Mouse (Mus musculus) thymus, adult 18-20 months (tissue): ENCODE measurements around the gene Snw1.

ENCODE experiments used
- DNase-seq, 2 experiments: peaks; one replicate each; pipeline ENCODE4 v3.0.0; 2022; ENCODE audit warnings: mixed read lengths in 2 of 2

The Snw1 gene

DNA sequence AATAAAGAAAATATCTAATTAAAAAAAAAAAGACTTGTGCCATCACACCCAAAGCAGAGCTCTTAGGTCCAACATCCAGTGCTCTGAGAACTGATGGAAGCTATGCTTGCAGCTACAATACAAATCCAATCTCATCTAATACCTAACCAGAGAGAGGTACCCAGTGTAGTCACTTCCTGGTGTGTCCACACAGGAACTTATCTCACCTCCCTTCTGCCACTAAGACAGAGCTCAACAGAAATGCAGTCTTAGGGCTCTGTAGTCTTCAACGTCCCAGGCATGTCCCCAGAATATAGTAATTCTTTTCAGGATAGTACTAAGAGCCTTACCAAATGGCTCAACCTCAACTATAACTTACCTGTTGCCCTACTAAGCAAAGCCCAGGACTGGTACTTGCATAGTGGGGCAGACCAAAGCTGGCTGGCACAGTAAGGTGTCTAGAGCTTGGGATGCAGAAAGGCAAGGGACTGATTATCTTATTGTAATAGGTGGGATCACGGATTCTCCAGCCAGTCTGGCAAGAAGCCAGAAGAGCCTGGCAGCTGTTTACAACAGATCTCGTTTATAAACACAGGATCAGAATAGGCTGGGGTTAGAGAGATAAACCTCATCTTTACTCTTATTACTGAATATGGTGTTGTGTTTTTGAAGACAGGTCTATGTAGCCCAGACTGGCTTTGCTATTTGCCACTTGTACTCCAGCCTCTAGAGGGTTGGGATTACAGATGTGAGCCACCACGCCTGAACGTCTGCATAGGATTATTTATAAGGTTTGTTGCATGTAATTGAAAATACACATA, 50.2 kb downstream of the Snw1 start:
- DNase-seq = no peak

DNA sequence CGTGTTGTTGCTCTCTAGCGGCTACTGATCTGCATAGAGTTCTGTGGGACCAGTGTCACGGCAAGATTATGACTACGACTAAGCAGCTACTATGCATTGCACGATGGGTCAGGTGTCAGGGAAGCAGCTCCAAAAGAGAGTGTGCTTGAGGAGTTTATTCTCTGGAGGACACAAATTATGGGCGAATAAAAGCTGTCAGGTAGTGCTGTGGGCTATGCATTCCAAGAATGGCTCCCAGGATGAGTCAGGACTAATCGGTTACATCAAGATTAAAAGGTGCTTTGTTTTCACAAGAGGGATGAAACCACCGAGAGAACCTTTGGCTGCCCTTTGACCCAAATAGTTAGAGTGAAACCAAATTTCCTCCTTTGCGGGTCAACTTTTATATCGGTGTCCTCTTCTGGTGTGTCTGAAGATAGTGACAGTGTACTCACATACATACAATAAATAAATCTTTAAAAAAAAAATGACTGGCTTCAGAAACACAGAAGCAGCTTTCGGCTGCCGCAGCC, 52.0 kb downstream of the Snw1 start:
- DNase-seq = no peak

DNA sequence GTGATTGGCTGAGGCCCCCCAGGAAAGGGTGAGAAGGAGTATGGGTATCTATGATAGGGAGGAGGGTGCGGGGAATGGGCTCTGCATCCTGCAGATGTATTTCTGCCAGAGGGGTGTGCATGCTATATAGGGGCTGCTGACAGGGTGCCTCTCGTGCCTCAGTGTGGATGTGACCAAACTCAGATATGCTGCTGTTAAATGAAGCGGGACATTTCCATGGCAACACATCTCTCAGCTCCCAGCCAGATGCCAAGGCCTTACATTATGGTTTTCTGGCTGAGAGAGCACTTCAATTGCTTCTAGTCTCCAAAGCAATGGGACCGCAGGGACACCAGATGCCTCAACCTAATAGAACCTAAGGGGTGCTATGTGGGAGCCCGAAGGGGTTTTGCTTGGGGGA, 53.2 kb downstream of the Snw1 start:
- DNase-seq = no peak

DNA sequence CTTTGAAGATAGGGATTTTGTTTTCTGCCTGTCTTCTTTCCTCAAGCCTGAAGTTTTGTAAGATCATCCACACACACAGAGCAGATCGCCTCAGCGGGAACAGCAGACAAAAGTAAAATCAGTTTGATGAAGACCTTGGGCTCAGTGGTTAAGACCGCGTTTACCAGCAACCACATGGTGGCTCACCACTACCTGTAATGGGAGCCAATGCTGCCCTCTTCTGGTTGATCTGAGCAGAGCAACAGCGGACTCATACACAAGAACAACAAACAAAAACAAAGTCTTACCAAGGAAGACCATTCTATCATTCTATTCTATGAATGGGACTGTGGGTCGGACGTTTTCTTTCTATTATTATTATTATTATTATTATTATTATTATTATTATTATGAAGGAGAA, 55.4 kb downstream of the Snw1 start:
- DNase-seq = peak; percentile 8 to 33

DNA sequence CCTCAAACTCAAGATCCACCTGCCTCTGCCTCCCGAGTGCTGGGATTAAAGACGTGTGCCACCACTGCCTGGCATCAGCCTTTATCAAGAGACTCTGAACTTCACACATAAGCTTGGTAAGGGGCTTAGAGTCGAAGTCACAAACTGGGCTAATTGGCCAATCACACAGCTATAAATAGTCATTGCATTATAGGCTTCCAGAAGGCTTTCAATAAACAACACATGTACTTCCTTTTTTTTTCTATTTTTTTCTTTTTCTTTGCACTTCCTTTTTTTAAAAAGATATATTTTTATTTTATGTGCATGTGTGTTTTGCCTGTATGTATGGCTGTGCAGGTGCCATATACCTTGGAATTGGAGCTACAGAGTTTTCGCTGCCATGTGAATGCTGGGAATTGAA, 56.7 kb downstream of the Snw1 start:
- no peak for DNase-seq

DNA sequence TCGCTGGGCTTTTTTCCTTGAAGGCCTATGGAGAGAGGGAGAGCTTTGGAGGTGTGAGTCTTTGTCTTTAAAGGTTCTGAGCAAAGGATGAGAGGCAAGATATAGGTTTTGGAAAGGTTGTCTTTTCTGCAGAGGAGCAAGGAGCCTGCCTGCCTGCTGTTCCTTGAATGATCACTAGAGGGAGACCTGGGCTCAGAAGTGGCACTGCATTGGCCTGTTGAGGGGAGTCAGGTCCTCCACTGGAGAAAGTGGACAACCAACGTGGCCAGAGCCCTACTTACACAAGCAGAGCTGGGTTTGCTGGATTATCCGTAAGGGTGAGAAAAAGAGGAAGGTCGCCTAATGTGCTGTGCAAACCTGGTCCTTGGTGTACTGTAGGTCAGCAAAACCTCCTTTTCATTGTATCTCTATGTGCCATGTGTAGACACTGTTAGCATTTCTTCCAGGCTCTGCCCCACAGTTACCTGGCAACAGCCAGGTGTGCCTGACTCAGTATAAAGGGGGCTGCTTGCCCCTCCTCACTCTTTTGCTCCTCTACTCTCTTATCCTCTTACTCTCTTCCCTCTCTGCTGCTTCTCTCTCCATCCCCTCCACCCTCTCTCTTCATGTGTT, 58.8 kb downstream of the Snw1 start:
- peak; percentile 13 to 21 for DNase-seq

DNA sequence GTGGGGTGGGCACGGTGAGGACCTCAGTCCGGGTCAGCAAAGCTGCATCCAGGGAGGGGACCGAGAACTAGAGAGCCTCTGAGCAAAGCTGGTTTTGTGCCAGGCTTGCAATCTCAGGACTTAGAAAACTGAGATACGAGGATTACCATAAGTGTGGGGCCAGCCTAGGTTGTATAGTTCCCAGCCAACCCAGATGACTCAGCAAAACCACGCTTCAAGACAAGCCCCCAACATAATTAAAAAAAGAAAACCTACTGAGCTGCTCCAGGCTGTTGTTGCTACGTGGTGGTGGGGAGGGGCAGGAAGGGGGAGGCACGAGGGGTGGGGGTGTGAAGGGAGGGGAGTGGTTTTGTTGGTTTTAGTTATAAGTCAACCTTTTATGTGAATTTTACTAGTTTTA, 61.1 kb downstream of the Snw1 start:
- no peak for DNase-seq

DNA sequence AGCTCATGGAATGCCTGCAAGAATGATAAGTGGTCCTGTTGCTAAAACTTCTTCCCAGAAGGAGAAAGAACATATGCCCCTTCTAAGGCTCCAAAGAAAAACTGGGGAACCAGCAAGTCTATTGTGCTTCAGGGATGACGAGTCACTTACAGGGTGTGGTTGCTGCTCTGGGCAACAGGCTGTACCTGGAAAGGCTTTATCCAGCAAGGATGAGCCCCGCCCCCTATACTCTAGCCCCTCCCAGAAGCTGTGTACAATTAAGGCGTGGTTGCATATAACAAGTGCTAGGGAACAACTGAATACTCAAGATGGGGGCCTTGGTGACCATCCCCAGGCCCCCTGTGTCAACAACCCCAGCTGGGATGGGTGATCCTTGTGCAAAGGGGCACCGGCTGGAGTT, 63.0 kb downstream of the Snw1 start:
- no peak for DNase-seq

DNA sequence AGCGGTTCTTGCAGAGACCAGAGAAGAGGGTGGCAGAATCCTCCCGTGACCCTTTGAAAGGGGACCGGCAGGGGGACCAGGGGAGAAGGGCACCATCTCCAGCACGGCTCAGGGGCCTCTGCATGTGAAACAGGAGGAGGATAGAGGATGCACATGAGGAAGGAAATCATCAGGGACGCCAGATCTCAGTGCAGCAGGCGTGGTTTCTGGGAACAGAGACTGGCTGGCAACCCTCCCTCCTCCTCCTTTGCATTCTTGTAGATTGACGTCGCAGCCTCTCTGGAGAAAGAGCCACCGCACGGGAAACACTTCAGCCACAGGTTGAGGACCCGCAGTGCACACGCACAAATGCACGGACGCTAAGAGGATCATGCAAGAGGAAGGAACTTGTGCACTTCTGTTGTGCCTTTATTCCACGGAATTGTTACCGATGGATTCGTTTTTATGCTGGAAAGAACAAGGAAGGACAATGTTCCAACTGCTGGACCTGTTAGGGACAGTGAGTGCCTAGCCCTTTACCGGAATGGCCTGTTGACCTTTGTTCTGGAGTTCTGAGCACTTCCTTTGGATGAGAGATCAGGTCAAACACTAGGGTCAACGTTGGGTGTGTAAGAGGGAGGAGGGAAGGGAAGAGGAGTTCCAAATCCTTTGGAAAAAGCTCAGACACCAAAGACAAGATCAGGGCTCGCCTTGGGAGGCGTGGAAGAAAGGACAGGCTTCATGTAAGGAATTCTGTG, 64.0 kb downstream of the Snw1 start:
- DNase-seq = no peak

DNA sequence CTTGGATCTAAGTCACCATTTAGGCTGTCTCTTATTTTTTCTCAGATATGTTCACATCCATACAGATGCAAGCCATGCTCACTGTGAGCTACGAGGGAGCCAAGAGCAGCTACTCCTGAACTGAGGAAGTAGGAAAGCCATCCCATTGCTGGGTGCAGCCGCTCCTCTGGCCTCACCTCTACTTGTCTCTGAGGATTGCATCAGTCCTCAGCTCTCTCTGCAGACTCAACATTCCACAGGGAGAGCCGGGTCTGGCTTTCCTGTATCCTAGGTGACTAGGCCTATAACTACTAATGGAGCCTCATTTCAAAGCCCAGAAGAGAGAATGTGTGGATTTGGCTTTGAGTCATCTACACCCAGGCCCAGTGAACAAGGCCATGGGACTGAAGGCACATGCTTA, 66.4 kb downstream of the Snw1 start:
- DNase-seq = no peak

DNA sequence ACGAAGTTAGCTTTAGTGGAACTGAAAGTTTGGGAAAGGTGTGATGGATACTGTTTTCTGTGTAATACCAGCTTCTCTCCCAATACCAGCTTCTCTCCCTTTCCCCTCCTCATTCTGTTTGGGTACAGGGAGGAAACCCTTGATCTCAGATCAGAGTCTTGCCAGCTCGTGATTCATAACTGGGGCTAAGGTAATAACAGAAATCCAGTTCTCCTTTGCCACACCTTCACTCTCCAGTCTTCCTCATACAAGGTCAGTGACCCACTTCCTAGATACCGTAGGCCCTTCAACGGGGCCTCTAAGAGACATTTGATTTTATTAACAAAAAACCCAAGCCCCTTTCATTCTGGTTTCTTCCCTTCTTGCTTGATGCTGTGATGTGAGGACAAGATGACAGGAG, 66.9 kb downstream of the Snw1 start:
- DNase-seq = no peak

DNA sequence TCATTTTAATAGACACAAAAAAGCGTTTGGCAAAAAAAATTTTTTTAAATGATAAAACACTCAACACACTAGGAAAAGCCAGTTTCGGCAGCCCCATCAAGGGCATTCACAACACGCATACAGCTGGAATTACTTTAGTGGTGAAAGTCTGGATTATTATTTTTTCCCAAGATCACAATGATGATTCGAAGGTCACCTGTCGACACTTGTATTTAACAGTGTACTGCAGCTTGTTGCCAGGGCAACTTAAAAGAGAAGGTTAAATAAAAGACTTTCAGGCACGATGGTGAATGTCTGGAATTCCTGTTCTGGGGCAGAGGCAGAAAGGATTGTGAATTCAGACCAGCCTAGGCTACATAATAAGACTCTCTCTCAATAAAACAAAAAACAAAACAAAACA, 70.2 kb downstream of the Snw1 start:
- no peak for DNase-seq

DNA sequence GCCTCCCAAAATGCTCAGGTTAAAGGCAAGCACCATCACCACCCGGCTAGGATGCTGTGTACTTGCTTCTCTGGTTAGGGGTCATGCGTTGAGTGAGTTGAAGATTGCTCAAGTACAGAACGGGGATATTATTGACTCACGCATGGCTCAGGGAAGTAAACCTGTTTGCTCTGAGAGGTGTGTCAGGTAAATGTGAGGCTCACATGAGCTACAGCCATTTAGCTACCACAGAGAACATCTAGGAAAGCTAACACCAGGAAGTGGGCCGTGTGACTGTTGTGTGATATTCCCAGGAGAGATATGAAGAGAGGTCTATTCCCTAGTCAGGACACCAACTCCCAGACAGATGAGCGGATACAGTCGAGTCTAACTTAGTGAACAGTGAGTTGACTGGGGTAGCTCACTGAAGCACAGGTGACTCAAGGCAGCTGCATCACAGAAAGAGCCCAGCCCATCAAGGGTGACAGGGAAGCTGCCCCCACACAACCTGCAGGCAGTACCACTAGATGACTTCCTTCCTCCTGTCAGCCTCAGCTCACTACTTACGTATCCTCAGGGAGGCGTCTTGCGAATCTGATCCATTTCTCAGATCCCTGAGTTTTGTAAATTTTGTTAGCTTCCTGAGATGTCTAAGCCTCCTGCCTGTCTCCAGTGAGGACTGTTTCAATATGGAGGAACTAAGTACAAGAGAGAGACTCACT, 72.8 kb downstream of the Snw1 start:
- no peak for DNase-seq
